Mouse (Mus musculus) left cerebral cortex, adult 2 months (tissue): ENCODE measurements at regions not wholly inside any gene's neighbourhood (a gene's known extent, or its start where the extent isn't known, plus 50 kb on each side); places are given as distances from the start of the nearest gene placed in this dataset.

Experiments used
- DNase-seq, 2 experiments: peaks; one replicate each; pipeline ENCODE4 v3.0.0; 2021 to 2022; ENCODE audit warnings: low spot score in 2 of 2, mixed read lengths in 1 of 2; ENCODE audit errors: extremely low spot score in 1 of 2
- H3K27ac ChIP-seq: fragments of 200-600 bp; 2 replicates; pipeline ENCODE4 v1.8.1; 2022
- H3K4me3 ChIP-seq: fragments of 200-600 bp; 2 replicates; pipeline ENCODE4 v1.8.1; 2022
- CTCF ChIP-seq: fragments of 200-600 bp; IDR thresholded peaks from 2 replicates; pipeline ENCODE4 v1.8.1; 2022; ENCODE audit warnings: antibody characterized with exemption, mild to moderate bottlenecking, moderate library complexity
- intact Hi-C: fragments of 180-260 bp; cut with DNase I; formaldehyde crosslinking; loops from one replicate; pipeline ENCODE4 v1.15.1; 2025

DNA sequence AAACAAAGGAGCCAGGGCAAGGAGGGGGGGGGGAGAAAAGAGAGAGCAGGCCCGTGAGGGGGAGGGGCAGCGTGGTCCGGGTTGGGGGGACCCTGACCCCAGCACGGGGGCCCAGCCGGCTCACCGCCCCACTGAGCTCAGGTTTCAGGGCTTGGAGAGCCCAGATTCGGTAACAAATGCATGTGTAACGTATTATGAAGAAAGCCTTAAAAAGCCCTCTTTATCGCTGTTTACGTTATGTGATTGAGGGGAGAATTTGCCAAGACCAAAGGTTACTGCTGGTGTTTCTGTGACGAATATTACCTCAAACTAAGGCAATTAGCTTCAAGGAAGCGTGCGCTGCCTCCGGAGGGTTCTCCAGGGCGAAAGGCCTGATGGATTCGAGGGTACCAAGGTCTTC, 54.2 kb downstream of the Barx1 start:
- intact Hi-C loops, result no loop called here
- no peak for DNase-seq
- TF ChIP-seq CTCF, result no peak
- Histone ChIP-seq H3K27ac (no peak overlapping the region), H3K4me3 (no peak overlapping the region)

DNA sequence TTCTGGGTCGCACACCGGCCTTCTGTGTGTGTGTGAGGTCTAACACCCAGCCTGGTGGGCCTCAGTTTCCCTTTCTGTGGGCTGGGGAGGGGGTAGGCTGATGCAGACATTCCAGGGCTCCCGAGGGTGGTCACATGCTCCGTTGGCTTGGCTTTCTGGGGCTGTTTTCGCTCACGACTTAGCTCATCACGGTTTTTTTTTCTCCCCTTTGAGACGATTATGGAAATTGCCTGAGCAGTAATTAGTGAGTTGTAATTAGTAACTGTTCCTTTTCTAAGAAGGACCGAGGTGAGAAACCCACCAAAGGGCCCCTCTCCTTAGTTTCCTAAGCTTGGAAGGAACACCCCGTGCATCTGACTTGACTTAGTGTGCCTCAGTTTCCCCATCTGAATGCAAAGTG, 54.7 kb downstream of the Barx1 start:
- no peak overlapping the region for H3K4me3 ChIP-seq
- TF ChIP-seq CTCF, result no peak
- DNase-seq, result no peak
- intact Hi-C loops, result no loop called here
- H3K27ac ChIP-seq, result no peak overlapping the region

DNA sequence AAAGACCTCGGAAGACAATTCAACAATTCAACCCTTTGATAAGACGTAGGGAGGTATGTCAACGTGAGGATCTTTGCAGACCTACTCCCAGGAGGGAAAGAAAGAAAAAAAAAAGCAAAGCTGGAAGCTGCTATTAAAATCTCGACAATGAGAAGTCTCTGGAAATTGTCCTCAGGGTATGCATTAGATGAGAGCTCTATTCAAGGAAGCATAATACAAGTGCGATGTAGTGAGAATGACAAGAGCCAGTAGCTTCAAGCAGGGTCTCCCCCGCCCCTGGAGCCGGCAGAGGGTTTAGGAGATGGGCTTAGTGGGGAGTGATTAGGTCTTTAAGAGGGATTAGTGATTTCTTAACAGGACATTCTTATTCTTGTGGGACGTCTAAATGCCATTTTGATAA, 60.9 kb downstream of the Barx1 start:
- no peak for DNase-seq
- TF ChIP-seq CTCF, result no peak
- intact Hi-C loops, result no loop called here
- Histone ChIP-seq H3K27ac (no peak overlapping the region), H3K4me3 (no peak overlapping the region)

DNA sequence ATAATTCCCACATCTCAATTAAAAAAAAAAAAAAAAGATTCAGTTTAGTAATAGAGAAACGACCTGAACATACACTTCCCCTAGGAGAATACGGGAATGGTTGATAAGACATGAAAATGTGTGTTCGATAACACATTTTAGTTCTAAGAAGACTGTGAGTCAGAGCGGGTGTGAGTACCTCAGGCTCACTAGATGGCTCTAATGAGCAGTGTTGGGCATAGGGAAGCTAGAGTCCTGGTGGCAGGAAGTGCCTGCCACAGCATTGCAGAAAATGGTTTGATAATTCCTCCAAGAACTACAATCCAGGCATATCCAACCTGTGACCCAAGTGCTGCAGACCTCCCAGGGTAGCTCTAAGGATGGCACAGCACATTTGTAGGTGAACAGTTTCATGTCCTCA, 63.6 kb downstream of the Barx1 start:
- intact Hi-C loops, result loop anchor here (5.0 kb wide), 1 partner anchor 76 kb away; no protein-coding TSS in a partner anchor
- Histone ChIP-seq H3K27ac (no peak overlapping the region), H3K4me3 (no peak overlapping the region)
- DNase-seq, result no peak
- peak; percentile 50 for TF ChIP-seq CTCF

DNA sequence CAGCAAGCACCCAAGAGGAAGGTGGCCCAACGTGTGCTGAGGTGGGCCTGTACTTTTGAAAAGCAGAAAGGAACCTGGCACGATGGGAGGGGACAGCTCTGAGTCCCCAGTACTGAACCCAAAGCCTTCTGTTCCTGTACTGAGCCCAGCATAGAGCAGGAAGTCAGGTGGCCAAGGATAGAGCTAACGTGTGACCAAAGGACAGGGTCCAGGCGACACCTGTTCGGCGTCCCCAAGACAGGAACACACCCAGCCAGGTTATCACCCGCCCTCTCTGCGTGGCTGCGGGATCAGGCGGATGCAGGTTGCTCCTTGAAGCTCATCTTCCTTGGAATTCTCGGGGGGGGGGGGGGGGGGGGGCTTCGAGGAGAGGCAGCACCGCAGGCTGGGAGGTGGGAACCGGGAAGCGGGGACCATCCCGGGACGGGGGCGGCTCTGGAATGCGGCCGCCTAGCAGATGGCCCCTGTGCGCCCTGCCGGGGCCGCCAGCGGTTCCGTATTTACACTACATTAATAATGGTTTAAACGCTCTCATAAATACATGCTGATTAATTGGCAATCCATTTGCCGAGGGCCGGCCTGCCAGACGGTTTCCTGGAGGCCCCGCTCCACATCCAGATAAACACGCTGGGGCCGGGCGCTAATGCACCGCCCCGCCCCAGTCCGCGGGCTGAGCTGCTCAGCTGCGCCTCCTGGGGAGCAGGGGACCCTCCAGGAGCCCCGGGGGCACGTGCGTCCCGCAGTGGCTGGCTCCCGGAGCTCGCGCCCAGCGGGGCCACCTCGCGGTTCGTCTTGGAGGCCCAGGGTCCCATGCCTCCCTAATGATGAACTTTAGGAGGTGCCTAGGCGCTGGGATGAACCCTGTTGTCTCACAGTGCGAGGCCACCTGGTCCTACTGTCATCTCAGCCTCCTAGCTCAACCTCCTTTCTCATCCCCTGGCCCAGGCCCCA, 68.5 kb downstream of the Barx1 start:
- Histone ChIP-seq H3K4me3 (no peak overlapping the region), H3K27ac (no peak overlapping the region)
- no peak; the same call in 1 of the 2 replicates for TF ChIP-seq CTCF
- intact Hi-C loops, result no loop called here
- DNase-seq, result no peak

DNA sequence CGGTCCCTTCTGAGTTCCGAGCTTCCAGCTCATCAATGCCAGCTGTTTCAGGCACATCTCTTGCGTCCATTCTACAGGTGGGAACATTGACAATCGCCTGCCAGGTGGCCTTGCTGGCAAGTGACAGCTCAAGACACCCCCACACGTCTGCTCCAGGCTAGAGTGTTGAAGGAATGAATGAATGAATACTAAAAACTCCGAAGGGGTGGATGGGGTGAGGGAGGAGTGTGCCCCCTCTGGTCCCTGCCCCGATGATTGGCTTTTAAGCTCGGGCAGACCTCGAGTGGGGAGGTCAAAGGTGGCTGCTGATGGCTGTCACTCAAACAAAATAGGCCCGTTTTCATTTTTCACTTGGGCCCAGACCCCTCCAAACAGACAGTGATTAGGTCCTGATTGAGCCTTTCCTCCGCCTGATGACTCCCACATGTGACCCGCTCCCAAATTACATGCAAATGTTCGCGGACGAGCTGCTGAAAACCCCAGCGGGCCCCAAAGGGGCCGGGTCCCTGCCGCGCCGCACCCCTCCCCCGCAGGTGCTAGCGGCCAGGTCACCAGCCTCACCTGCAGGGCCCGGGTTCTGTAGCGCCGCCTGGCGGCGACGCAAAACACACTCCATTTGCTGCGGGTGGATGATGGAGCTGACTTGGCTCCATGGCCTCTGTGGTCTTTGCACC, 69.5 kb downstream of the Barx1 start:
- Histone ChIP-seq H3K4me3 (no peak overlapping the region), H3K27ac (no peak overlapping the region)
- peak; percentile 62 for TF ChIP-seq CTCF
- intact Hi-C loops, result no loop called here
- peak in 1 of 2 experiments; percentile 16 for DNase-seq

DNA sequence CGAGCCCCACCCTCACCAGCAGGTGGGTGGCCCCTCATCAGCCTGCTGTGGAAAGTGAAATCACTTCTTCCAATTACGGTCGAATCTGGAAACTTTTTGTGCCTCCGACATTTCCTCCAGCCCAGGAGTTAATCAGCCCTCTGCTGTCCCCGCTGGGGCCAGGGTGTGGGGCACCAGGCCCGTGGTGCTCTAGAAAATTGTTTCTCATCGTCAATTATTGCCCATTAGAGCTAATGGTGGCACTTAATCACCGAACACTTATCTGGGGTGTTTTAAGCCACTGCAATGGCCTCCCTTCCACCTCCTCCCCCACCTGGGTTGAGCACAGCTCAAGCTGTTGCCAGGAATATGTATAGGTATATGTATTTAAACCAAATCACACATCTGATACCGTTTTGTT, 72.2 kb downstream of the Barx1 start:
- no peak for TF ChIP-seq CTCF
- no peak for DNase-seq
- H3K4me3 ChIP-seq, result no peak overlapping the region
- H3K27ac ChIP-seq, result no peak overlapping the region
- intact Hi-C loops, result no loop called here

DNA sequence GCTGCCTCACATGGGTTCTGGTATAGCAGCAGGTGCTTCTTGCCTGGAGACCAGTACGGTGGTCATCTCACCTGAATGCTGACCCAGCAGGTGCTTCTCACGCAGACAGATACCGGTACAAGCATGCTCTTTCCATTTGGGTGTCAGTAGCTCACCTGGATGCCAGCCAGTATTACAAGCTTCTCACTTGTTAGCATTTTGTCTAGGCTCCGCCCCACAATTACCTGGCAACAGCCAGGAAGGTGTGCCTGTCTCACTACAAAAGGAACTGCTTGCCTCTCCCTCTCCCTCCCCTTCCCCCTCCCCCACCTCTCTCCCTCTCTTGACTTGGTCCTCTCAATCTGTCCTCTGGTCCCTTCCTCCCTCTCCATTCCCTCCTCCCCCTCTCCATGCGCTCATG, 82.8 kb downstream of the Barx1 start:
- DNase-seq, result no peak
- no peak for TF ChIP-seq CTCF
- Histone ChIP-seq H3K4me3 (no peak overlapping the region), H3K27ac (no peak overlapping the region)
- intact Hi-C loops, result no loop called here

DNA sequence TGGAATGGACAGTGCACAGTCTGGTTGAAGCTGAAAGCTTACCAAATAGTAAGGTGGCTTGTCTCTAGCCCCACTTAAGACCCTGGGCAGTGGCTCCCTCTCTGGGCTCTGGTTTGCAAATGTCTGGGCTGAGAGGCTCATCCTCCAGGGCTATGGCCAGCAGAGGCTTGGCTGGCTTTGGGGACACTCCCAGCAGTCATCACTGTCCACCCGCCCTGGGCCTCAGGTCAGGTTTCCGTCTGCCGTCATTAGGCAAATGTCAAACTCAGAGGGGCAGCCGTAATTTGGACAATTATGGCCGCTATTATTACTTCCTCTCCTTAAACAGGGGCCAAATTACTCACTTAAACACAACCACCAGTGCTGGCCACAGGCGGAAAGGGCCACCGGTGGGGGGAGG, 83.5 kb downstream of the Barx1 start:
- TF ChIP-seq CTCF, result no peak
- no peak overlapping the region for H3K4me3 ChIP-seq
- DNase-seq, result no peak
- intact Hi-C loops, result no loop called here
- no peak overlapping the region for H3K27ac ChIP-seq
